Mouse (Mus musculus) hindbrain, embryonic 10.5 days (tissue): ENCODE measurements at regions not wholly inside any gene's neighbourhood (a gene's known extent, or its start where the extent isn't known, plus 50 kb on each side); places are given as distances from the start of the nearest gene placed in this dataset.

Experiments
- DNase-seq: peaks from one replicate; pipeline ENCODE4 v3.0.0-alpha.2; 2017; ENCODE audit warnings: low spot score
- H3K27ac ChIP-seq: fragments of 300-500 bp; sonication (generic); 2 replicates; pipeline ENCODE4 v1.5.1; 2016; ENCODE audit warnings: mild to moderate bottlenecking, moderate library complexity
- H3K27me3 ChIP-seq: fragments of 300-500 bp; sonication (generic); 2 replicates; pipeline ENCODE4 v1.6.1; 2016; ENCODE audit warnings: mild to moderate bottlenecking; ENCODE audit not compliant: poor library complexity, insufficient read depth, severe bottlenecking
- H3K36me3 ChIP-seq: fragments of 300-500 bp; sonication (generic); 2 replicates; pipeline ENCODE4 v1.6.1; 2016; ENCODE audit warnings: mild to moderate bottlenecking, moderate library complexity
- H3K4me1 ChIP-seq: fragments of 300-500 bp; sonication (generic); replicated peaks from 2 replicates; pipeline ENCODE4 v1.6.1; 2016; ENCODE audit warnings: mild to moderate bottlenecking
- H3K4me3 ChIP-seq: fragments of 300-500 bp; sonication (generic); 2 replicates; pipeline ENCODE4 v1.5.1; 2016; ENCODE audit warnings: mild to moderate bottlenecking, moderate library complexity
- H3K9me3 ChIP-seq: fragments of 300-500 bp; sonication (generic); 2 replicates; pipeline ENCODE4 v1.6.1; 2016; ENCODE audit warnings: mild to moderate bottlenecking, moderate library complexity
- WGBS: fragments of 180-500 bp; shearing (Covaris S2); methylation state at CpG from one replicate; pipeline ENCODE4 v1.1.7; 2016; 5-methylcytosine and 5-hydroxymethylcytosine counted together

- Histone ChIP-seq H3K4me1 (peaks cover 21% of the 10 kb centered on the region), H3K36me3 (no peaks in the 10 kb centered on the region), H3K27me3 (no peaks in the 10 kb centered on the region), H3K27ac (no peak overlapping the region; the same call in 1 of the 2 replicates), H3K9me3 (no peaks in the 10 kb centered on the region), H3K4me3 (no peak overlapping the region)
- DNase-seq: no peak
- WGBS: 88% methylated on average over 4 of the region's 4 CpGs
These were observed 318.0 kb upstream of the Npvf start for GRCm38 (mm10) chr6:50972268-50972667.

- H3K4me3 ChIP-seq: no peak overlapping the region
- peaks cover 26% of the 10 kb centered on the region for H3K4me1 ChIP-seq
- DNase-seq: no peak
- H3K36me3 ChIP-seq: no peaks in the 10 kb centered on the region
- H3K9me3 ChIP-seq: no peaks in the 10 kb centered on the region
- peak overlapping the region; percentile 9 for H3K27ac ChIP-seq
- 86% methylated on average over 2 of the region's 2 CpGs for WGBS
- H3K27me3 ChIP-seq: no peaks in the 10 kb centered on the region
These were observed 319.0 kb upstream of the Npvf start for GRCm38 (mm10) chr6:50973231-50973654.

GRCm38 (mm10) chr6:50973815-50974214 is 319.6 kb upstream of the Npvf start:
- no peaks in the 10 kb centered on the region for H3K36me3 ChIP-seq
- no peaks in the 10 kb centered on the region for H3K9me3 ChIP-seq
- no peak for DNase-seq
- H3K27me3 ChIP-seq: no peaks in the 10 kb centered on the region
- peaks cover 29% of the 10 kb centered on the region for H3K4me1 ChIP-seq
- H3K4me3 ChIP-seq: no peak overlapping the region
- H3K27ac ChIP-seq: peak overlapping the region; percentile 9

GRCm38 (mm10) chr6:50974961-50975360 is 320.7 kb upstream of the Npvf start:
- H3K27ac ChIP-seq: peak overlapping the region; percentile 26; the same call in 1 of the 2 replicates
- 6% methylated on average over 1 of the region's 1 CpGs for WGBS
- no peak for DNase-seq
- H3K36me3 ChIP-seq: no peaks in the 10 kb centered on the region
- H3K9me3 ChIP-seq: no peaks in the 10 kb centered on the region
- no peak overlapping the region for H3K4me3 ChIP-seq
- no peaks in the 10 kb centered on the region for H3K27me3 ChIP-seq
- peaks cover 33% of the 10 kb centered on the region for H3K4me1 ChIP-seq

- Histone ChIP-seq H3K4me3 (no peak overlapping the region), H3K36me3 (no peaks in the 10 kb centered on the region), H3K9me3 (no peaks in the 10 kb centered on the region), H3K27ac (peak overlapping the region; percentile 68), H3K4me1 (peaks cover 52% of the 10 kb centered on the region), H3K27me3 (no peaks in the 10 kb centered on the region)
- DNase-seq: peak; percentile 19
- WGBS: 70% methylated on average over 7 of the region's 7 CpGs
These were observed 322.7 kb upstream of the Npvf start for GRCm38 (mm10) chr6:50976973-50977372.

GRCm38 (mm10) chr6:50977381-50977780 is 323.1 kb upstream of the Npvf start:
- Histone ChIP-seq H3K27ac (peak overlapping the region; percentile 68), H3K9me3 (no peaks in the 10 kb centered on the region), H3K36me3 (no peaks in the 10 kb centered on the region), H3K4me1 (peaks cover 57% of the 10 kb centered on the region), H3K27me3 (no peaks in the 10 kb centered on the region), H3K4me3 (no peak overlapping the region)
- DNase-seq: peak; percentile 38
- 52% methylated on average over 8 of the region's 8 CpGs for WGBS

- Histone ChIP-seq H3K27me3 (no peaks in the 10 kb centered on the region), H3K36me3 (no peaks in the 10 kb centered on the region), H3K27ac (peak overlapping the region; percentile 68), H3K9me3 (no peaks in the 10 kb centered on the region), H3K4me1 (peaks cover 63% of the 10 kb centered on the region), H3K4me3 (no peak overlapping the region)
- DNase-seq: no peak
- WGBS: 61% methylated on average over 4 of the region's 4 CpGs
These were observed 323.8 kb upstream of the Npvf start for GRCm38 (mm10) chr6:50978016-50978415.

- Histone ChIP-seq H3K9me3 (no peaks in the 10 kb centered on the region), H3K27me3 (no peaks in the 10 kb centered on the region), H3K36me3 (no peaks in the 10 kb centered on the region), H3K4me3 (no peak overlapping the region), H3K27ac (peak overlapping the region; percentile 68), H3K4me1 (peaks cover 68% of the 10 kb centered on the region)
- no peak for DNase-seq
- 60% methylated on average over 3 of the region's 3 CpGs for WGBS
These were observed 324.3 kb upstream of the Npvf start for GRCm38 (mm10) chr6:50978571-50978970.

GRCm38 (mm10) chr6:50979764-50980163 is 325.5 kb upstream of the Npvf start:
- peaks cover 76% of the 10 kb centered on the region for H3K4me1 ChIP-seq
- no peak for DNase-seq
- H3K36me3 ChIP-seq: no peaks in the 10 kb centered on the region
- no peak overlapping the region for H3K4me3 ChIP-seq
- H3K27ac ChIP-seq: peak overlapping the region; percentile 70
- no peaks in the 10 kb centered on the region for H3K9me3 ChIP-seq
- no peaks in the 10 kb centered on the region for H3K27me3 ChIP-seq
- 63% methylated on average over 1 of the region's 1 CpGs for WGBS

GRCm38 (mm10) chr6:50980311-50980710 is 326.1 kb upstream of the Npvf start:
- 89% methylated on average over 4 of the region's 4 CpGs for WGBS

GRCm38 (mm10) chr6:50981702-50982309 is 327.6 kb upstream of the Npvf start:
- Histone ChIP-seq H3K4me1 (peaks cover 83% of the 10 kb centered on the region), H3K36me3 (no peaks in the 10 kb centered on the region), H3K27me3 (no peaks in the 10 kb centered on the region), H3K27ac (peak overlapping the region; percentile 70), H3K9me3 (no peaks in the 10 kb centered on the region), H3K4me3 (no peak overlapping the region)
- DNase-seq: peak; percentile 59
- WGBS: 55% methylated on average over 7 of the region's 7 CpGs

More at GRCm38 (mm10) chr6:50980311-50980710, 326.1 kb upstream of the Npvf start:
- H3K27me3 ChIP-seq: no peaks in the 10 kb centered on the region
- DNase-seq: no peak
- H3K4me3 ChIP-seq: no peak overlapping the region
- peak overlapping the region; percentile 70 for H3K27ac ChIP-seq
- no peaks in the 10 kb centered on the region for H3K36me3 ChIP-seq
- H3K9me3 ChIP-seq: no peaks in the 10 kb centered on the region
- peaks cover 73% of the 10 kb centered on the region for H3K4me1 ChIP-seq

GRCm38 (mm10) chr6:50982856-50983255 is 328.6 kb upstream of the Npvf start:
- Histone ChIP-seq H3K27ac (peak overlapping the region; percentile 70), H3K4me3 (no peak overlapping the region), H3K4me1 (peaks cover 73% of the 10 kb centered on the region), H3K36me3 (no peaks in the 10 kb centered on the region), H3K9me3 (no peaks in the 10 kb centered on the region), H3K27me3 (no peaks in the 10 kb centered on the region)
- WGBS: 66% methylated on average over 4 of the region's 4 CpGs
- DNase-seq: no peak

GRCm38 (mm10) chr6:50983511-50984099 is 329.4 kb upstream of the Npvf start:
- no peak for DNase-seq
- H3K36me3 ChIP-seq: no peaks in the 10 kb centered on the region
- no peaks in the 10 kb centered on the region for H3K9me3 ChIP-seq
- WGBS: 62% methylated on average over 8 of the region's 8 CpGs
- no peaks in the 10 kb centered on the region for H3K27me3 ChIP-seq
- H3K4me3 ChIP-seq: no peak overlapping the region
- H3K27ac ChIP-seq: peak overlapping the region; percentile 70
- H3K4me1 ChIP-seq: peaks cover 65% of the 10 kb centered on the region
